Mouse (Mus musculus) inflammation-experienced regulatory T-cells, adult 6 months (primary cell): Measurements from ENCODE around the gene Sfi1. TPM values are rescaled to one million over a fixed set of nuclear protein-coding genes. Genes with fewer than 3 reads are reported as not detected.
"Not testable (repeated sequence)": the region's sequence is repeated elsewhere in the genome, so short reads cannot be mapped to it uniquely, and the experiment has no call there.

Experiments used
- ATAC-seq: one replicate; pipeline ENCODE4 v1.8.0; 2017
- polyA plus RNA-seq, 3 experiments: library from polyadenylated mRNA; unstranded; fragments of 100-300 nt; shearing (Covaris generic); gene quantifications; one replicate each; pipeline ENCODE4 v1.2.1; 2017

Gene Sfi1
- polyA plus RNA-seq, 3 experiments from 2014 or later, result 25.9 to 49.0 (median 44.6) TPM

DNA sequence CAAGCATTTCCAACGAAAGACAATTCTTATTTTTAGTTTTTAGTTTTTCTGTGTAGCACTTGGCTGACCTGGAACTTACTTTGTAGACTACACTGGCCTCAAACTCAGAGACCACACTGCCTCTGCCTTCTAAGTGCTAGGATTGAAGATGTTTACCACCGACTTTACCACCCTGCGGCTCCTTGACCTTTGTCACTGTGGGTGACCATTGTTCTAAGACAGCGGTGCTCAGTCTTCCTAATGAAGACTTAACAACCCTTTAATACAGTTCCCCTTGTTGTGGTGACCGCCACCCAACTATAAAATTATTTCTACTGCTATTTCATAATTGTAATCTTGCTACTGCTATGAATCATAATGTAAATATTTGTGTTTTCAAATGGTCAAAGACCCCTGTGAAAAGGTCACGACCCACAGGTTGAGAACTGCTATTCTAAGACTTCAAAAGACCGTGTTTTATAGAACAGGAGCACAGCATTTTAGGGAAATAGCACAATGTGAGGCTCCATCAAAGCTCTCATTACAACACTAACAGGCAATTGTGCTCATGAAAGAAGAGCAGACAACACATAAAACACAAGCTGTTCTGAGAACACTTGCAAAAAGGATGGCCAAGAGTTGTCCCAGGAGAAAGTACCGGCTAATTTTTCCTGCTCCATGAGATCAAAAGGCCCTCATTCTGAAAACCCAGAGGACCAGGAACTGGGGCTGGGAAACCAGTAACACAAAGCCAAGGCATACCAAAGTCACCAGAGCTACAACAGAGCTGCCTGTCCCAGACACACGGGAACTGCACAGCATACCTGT is 47.7 kb downstream of the Sfi1 start:
- peak; percentile 21 for ATAC-seq

DNA sequence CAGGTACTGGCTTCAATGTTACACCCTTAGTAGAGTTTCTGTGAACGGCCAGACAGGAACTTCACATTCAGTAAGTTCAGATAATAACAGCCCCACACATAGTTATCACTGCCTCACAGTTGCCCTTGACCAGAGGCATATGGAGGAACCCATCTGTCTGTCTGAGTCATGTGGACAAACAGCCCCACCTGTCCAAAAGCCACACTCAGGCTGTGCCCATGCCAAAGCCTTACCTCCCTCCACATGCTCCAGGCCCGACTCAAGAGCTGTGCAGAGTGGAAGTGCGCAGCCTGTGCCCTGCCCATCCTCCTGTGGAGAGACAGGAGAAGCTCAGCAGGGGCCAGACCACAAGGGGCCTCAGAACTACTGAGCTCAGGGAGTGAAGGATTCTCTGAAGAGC is 49.3 kb downstream of the Sfi1 start:
- not testable (repeated sequence) for ATAC-seq

DNA sequence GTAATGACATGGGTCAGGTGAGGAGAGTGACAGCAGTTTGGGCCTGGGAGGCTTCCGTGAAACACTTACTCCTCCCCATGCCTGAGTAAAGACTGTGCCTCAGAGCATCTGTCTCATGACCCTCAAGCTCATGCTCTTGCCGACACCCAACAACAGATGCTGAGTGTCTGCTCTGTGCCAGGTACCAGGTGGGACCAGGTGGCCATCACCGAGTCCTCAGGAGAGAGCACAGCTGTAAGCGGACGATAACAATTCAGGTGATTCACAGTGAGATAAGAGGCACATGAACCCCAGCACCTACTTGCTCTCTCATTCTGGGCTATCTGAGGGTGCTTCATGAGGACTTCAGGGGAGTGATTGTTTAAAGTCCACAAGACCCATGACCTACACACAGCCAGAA is 50.9 kb downstream of the Sfi1 start:
- peak; percentile 22 for ATAC-seq

GRCm38 (mm10) chr11:3140967-3141535 is 52.2 kb downstream of the Sfi1 start:
- peak; percentile 0 for ATAC-seq

DNA sequence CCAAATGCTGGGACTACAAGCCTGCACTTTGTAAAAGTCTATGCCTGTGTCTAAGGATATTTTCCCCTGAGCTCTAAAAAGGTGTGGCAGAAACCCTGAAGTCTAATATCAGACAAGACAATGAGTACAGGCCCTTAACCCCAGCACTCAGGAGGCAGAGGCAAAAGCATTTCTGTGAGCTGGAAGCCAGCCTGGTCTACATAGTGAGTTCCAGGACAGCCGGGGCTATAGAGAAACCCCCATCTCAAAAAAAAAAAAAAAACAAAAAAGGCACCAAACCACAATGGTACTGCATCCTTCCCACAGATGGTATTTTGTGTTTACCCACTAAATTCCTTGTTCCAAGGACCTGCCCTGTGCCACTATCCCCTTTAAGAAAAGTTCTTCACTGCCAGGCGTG is 54.9 kb downstream of the Sfi1 start:
- ATAC-seq, result peak; percentile 0

DNA sequence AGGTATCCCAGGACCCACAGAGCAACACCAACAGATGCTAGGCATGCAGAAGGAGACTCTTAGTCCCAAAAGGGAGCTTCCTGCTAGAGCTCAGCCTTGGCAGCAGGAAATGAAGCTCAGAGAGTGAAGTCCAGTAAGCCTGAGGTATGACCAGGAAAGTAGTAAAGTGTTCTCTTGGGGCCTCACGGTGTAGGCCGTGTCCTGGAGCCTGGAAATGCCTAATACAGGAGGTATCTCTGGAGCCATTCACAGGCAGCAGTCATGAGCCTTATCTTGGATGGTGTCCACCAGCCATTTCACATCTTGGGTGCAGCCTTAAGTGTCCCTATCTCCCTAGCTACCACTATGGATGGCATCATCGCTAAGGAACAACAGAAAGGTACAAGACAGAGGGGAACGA is 56.0 kb downstream of the Sfi1 start:
- ATAC-seq, result peak; percentile 2

DNA sequence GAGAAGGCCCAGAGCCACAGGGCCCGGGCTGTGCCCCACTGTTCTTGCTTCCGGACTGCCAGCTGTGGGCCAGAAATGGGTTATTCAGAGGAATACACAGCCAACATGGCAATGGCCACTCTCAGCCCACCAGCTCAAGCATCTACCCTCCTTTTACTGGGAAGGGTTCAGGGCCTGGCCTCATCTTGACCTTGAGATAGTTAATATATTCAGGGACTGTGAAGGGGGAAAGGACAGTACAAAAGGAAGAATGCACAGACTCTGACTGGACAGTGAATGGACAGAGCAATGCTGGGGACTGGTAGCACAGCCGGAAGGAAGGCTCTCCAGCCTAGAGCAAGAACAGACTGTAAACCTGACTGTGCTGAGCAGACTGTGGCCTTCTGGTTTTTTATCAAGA is 57.3 kb downstream of the Sfi1 start:
- ATAC-seq, result not testable (repeated sequence)

GRCm38 (mm10) chr11:3135391-3135790 is 57.9 kb downstream of the Sfi1 start:
- not testable (repeated sequence) for ATAC-seq

GRCm38 (mm10) chr11:3133360-3133759 is 59.9 kb downstream of the Sfi1 start:
- peak; percentile 55 for ATAC-seq

DNA sequence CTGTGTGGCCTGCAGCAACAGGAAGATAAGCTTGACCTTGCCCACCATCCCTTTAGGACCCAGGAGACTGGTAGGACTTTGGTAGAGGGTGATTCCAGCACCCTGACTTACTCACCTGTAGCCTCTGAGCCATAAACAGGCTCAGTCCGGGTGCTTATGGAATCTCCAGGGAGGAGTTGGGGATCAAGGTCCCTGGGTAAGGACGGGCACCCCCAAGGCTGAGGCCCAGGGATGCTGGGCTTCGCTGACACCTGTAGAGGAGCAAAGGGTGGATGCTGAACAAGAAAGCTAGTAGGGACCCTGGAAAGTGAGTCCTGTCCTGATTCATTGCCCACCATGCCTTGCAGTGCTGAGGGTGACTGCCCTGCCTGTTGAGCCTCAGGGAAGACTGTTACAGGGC is 60.3 kb downstream of the Sfi1 start:
- not testable (repeated sequence) for ATAC-seq

DNA sequence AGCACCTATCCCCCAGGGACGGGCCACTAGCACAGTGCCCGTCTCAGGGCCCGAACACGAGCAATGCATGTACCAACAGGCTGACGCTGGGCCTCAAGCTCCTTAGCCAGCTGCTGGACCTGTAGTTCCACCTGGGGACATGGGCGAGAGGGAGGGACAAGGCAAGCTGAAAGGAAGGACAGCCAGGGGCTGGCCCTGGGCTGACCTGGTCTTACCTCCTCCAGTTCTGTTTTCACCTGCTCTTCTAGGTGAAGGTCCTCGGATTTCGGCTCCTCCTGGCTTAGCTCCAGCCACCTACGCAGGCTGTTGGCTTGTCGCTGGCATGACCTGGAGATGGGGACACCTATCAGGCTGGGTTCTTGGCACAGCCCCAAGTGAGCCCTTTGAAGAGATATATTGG is 61.3 kb downstream of the Sfi1 start:
- not testable (repeated sequence) for ATAC-seq

DNA sequence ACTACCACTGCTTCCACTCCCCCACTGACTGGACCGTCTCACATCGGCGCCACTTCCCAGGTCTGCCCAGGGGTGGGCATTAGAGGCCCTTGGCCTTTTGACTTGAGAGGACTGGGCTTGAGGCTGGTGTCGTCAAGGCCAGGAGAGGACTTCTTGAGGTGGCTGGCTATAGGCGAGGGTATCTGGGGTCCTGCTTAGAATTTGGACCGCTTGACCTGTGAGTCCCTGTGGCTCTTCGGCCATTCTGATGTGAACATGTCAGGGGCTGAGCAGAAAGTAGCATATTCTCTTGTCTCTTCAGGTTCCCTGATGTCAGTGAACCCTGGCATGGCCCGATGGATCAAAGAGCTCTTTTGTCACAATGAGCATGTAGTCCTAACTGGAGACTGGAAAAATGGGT is 63.4 kb downstream of the Sfi1 start:
- not testable (repeated sequence) for ATAC-seq

DNA sequence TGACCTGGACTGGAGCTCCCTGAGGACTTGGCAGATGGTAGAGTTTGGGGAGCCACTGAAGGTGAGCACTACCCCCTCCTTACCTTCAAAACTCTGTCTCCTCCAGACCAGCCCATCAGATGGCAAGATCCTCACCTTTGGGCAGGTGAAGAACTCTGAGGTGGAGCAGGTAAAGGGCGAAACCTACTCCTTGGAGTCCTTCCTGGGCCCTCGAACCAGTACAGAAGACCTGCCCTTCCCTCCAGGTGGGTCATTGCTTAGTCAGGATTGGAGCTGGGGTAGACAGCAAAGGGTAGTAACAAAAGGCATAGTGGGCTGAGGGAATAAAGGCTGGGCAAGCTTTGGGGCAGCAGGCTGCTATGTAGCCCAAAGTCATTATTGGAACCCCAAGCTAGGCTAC is 64.0 kb downstream of the Sfi1 start:
- not testable (repeated sequence) for ATAC-seq

GRCm38 (mm10) chr11:3127303-3127795 is 65.9 kb downstream of the Sfi1 start:
- not testable (repeated sequence) for ATAC-seq

- peak; percentile 4 for ATAC-seq
Observed at GRCm38 (mm10) chr11:3126478-3127302, 66.6 kb downstream of the Sfi1 start.

- ATAC-seq, result not testable (repeated sequence)
Observed at GRCm38 (mm10) chr11:3125922-3126321, 67.3 kb downstream of the Sfi1 start.

DNA sequence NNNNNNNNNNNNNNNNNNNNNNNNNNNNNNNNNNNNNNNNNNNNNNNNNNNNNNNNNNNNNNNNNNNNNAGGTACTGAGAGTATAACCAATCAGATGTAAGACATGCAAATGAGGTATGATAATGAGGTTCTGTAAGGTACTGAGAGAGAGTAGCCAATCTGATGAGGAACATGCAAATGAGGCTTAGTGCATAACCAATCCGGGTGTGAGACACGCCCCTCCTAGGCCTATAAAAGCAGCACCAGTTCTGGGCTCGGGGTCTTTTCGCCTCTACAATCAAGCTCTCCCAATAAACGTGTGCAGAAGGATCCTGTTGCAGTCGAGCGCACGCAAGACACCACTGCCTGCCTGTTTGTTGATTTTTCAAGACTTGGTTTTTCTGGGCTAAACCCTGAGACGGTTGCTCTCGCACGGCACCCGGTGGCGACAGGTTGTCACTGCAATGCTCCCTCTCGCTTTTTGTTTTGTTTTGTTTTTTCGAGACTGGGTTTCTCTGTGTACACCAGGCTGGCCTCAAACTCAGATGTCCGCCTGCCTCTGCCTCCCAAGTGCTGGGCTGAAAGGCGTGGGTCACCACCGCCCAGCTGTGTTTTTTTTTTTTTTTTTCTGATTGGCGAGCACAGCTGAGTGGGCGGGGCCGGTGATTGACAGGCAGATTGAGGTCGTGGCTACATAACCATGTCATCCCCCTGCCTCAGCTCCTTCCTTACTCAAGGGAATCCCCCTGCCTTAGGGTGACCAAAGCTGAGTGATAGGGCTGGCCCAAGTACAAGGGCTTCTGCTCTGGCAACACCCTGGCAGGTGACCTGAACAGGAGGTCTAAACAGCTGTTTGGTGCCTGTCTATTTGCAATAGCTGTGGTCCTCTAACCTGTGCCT is 68.1 kb downstream of the Sfi1 start:
- ATAC-seq, result not testable (repeated sequence)

DNA sequence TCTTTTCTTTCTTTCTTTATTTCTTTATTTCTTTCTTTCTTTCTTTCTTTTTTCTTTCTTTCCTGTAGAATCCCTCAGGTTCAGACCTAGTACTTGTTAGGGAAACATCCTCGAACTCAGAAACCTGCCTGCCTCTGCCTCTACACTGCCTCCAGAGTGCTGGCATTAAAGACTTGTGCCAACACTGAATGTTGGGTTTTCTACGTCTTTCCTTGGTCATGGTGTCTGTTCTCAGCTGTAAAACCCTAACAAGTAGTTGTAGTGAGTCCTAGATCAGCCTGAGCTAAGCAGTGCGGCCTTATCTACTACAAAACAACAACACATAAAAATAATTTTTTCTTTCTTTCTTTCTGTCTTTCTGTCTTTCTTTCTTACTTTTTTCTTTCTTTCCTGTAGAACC is 78.9 kb downstream of the Sfi1 start:
- no peak for ATAC-seq

- peak; percentile 6 for ATAC-seq
Observed at GRCm38 (mm10) chr11:3106154-3106553, 87.1 kb downstream of the Sfi1 start.

DNA sequence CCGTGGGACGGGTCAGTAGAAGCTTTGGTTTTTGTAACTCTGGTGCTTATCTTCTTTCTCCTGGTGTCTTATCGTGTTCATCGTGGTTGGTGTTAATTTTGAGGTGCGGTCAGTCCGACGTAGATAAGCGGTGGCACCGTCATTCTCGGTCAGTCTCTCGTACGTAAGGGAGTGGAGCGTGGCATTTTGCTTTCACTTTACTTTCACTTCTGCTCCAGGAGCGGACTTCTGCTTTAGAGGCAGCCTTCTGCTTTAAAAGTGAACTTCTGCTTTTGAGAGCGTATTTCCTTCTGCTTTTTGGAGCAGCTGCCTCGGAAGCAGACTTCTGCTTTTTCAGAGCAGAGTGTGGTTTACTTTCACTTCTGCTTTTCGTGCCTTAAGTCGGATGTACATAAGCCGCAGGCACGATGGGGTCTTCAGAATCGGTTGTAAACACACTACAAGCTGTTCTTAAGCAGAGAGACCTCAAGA is 88.0 kb downstream of the Sfi1 start:
- ATAC-seq, result peak; percentile 74

GRCm38 (mm10) chr11:3104501-3105260 is 88.6 kb downstream of the Sfi1 start:
- ATAC-seq, result peak; percentile 43
